Mouse (Mus musculus): ENCODE results near the gene Ech1. TPM values are rescaled to one million over a fixed set of nuclear protein-coding genes. Genes with fewer than 3 reads are reported as not detected.

The Ech1 gene
- polyA plus RNA-seq, 1 experiment from 2014 or later, result 91.4 TPM

GRCm38 (mm10) chr7:28822993-28823903, 1.8 kb upstream of the Ech1 start:
- WGBS, result 60% methylated on average over 10 of the region's 10 CpGs
- no peak for ATAC-seq (ENCODE audit: low FRiP score)
- peaks cover 44% of the 10 kb centered on the region for H3K4me1 ChIP-seq
- no peak overlapping the region for H3K9ac ChIP-seq (replicated peaks)
- peaks cover 45% of the 10 kb centered on the region for H3K36me3 ChIP-seq
- no peak overlapping the region for H3K4me3 ChIP-seq (replicated peaks)
- no peak overlapping the region for H3K4me2 ChIP-seq
- no peaks in the 10 kb centered on the region for H3K9me3 ChIP-seq (replicated peaks)
- H3K27me3 ChIP-seq (replicated peaks), result no peaks in the 10 kb centered on the region
- H3K27ac ChIP-seq (replicated peaks), result no peak overlapping the region

- no peak overlapping the region for H3K4me2 ChIP-seq
- peaks cover 41% of the 10 kb centered on the region for H3K4me1 ChIP-seq
- H3K9ac ChIP-seq (replicated peaks), result no peak overlapping the region
- peaks cover 39% of the 10 kb centered on the region for H3K36me3 ChIP-seq
- H3K27ac ChIP-seq (replicated peaks), result 0 out of 2 replicates have a peak overlapping the region, but pooled peaks have one; percentile 75
- 45% methylated on average over 2 of the region's 2 CpGs for WGBS
- H3K27me3 ChIP-seq (replicated peaks), result no peaks in the 10 kb centered on the region
- H3K4me3 ChIP-seq (replicated peaks), result no peak overlapping the region
- ATAC-seq (ENCODE audit: low FRiP score), result no peak
- no peaks in the 10 kb centered on the region for H3K9me3 ChIP-seq (replicated peaks)
These were observed 1.1 kb upstream of the Ech1 start for GRCm38 (mm10) chr7:28823932-28824331.

GRCm38 (mm10) chr7:28825686-28826401, 827 bp downstream of the Ech1 start:
- Histone ChIP-seq H3K4me1 (peaks cover 27% of the 10 kb centered on the region), H3K9ac (replicated peaks) (peak overlapping the region; percentile 55), H3K36me3 (peaks cover 34% of the 10 kb centered on the region), H3K27ac (replicated peaks) (peak overlapping the region; percentile 75), H3K4me2 (peak overlapping the region; percentile 56), H3K27me3 (replicated peaks) (no peaks in the 10 kb centered on the region), H3K9me3 (replicated peaks) (no peaks in the 10 kb centered on the region), H3K4me3 (replicated peaks) (peak overlapping the region; percentile 54)
- ATAC-seq (ENCODE audit: low FRiP score), result 0 out of 2 replicates have a peak, but pooled peaks have one; percentile 40
- WGBS, result 60% methylated on average over 11 of the region's 11 CpGs

GRCm38 (mm10) chr7:28826402-28826772, 1.4 kb downstream of the Ech1 start:
- H3K36me3 ChIP-seq, result peaks cover 34% of the 10 kb centered on the region
- H3K9ac ChIP-seq (replicated peaks), result no peak overlapping the region
- peaks cover 25% of the 10 kb centered on the region for H3K4me1 ChIP-seq
- no peaks in the 10 kb centered on the region for H3K27me3 ChIP-seq (replicated peaks)
- H3K9me3 ChIP-seq (replicated peaks), result no peaks in the 10 kb centered on the region
- 92% methylated on average over 7 of the region's 7 CpGs for WGBS
- no peak for ATAC-seq (ENCODE audit: low FRiP score)
- H3K4me3 ChIP-seq (replicated peaks), result no peak overlapping the region
- 0 out of 2 replicates have a peak overlapping the region, but pooled peaks have one; percentile 75 for H3K27ac ChIP-seq (replicated peaks)
- H3K4me2 ChIP-seq, result peak overlapping the region; percentile 56; the same call in 1 of the 2 replicates

- Histone ChIP-seq H3K36me3 (peaks cover 32% of the 10 kb centered on the region), H3K27me3 (replicated peaks) (no peaks in the 10 kb centered on the region), H3K4me2 (no peak overlapping the region), H3K9ac (replicated peaks) (no peak overlapping the region), H3K4me1 (peaks cover 21% of the 10 kb centered on the region), H3K27ac (replicated peaks) (no peak overlapping the region), H3K9me3 (replicated peaks) (no peaks in the 10 kb centered on the region), H3K4me3 (replicated peaks) (no peak overlapping the region)
- WGBS, result 55% methylated on average over 3 of the region's 3 CpGs
- no peak for ATAC-seq (ENCODE audit: low FRiP score)
These were observed 2.3 kb downstream of the Ech1 start for GRCm38 (mm10) chr7:28827338-28827737.

- H3K9ac ChIP-seq (replicated peaks), result no peak overlapping the region
- H3K9me3 ChIP-seq (replicated peaks), result no peaks in the 10 kb centered on the region
- H3K36me3 ChIP-seq, result peaks cover 25% of the 10 kb centered on the region
- no peak overlapping the region for H3K27ac ChIP-seq (replicated peaks)
- no peak overlapping the region for H3K4me2 ChIP-seq
- H3K27me3 ChIP-seq (replicated peaks), result no peaks in the 10 kb centered on the region
- 94% methylated on average over 8 of the region's 8 CpGs for WGBS
- ATAC-seq (ENCODE audit: low FRiP score), result no peak
- peaks cover 11% of the 10 kb centered on the region for H3K4me1 ChIP-seq
- no peak overlapping the region for H3K4me3 ChIP-seq (replicated peaks)
These were observed 4.8 kb downstream of the Ech1 start for GRCm38 (mm10) chr7:28829821-28830220.

GRCm38 (mm10) chr7:28830981-28831380, 6.0 kb downstream of the Ech1 start:
- Histone ChIP-seq H3K9ac (replicated peaks) (no peak overlapping the region), H3K4me3 (replicated peaks) (no peak overlapping the region), H3K4me1 (peaks cover 5% of the 10 kb centered on the region), H3K27ac (replicated peaks) (no peak overlapping the region), H3K36me3 (peaks cover 25% of the 10 kb centered on the region), H3K4me2 (no peak overlapping the region), H3K9me3 (replicated peaks) (no peaks in the 10 kb centered on the region), H3K27me3 (replicated peaks) (no peaks in the 10 kb centered on the region)
- WGBS, result 95% methylated on average over 5 of the region's 5 CpGs
- no peak for ATAC-seq (ENCODE audit: low FRiP score)

- no peak overlapping the region for H3K27ac ChIP-seq (replicated peaks)
- no peak overlapping the region for H3K4me2 ChIP-seq
- ATAC-seq (ENCODE audit: low FRiP score), result no peak
- no peak overlapping the region for H3K9ac ChIP-seq (replicated peaks)
- no peaks in the 10 kb centered on the region for H3K9me3 ChIP-seq (replicated peaks)
- H3K4me1 ChIP-seq, result no peaks in the 10 kb centered on the region
- no peak overlapping the region for H3K4me3 ChIP-seq (replicated peaks)
- no peaks in the 10 kb centered on the region for H3K27me3 ChIP-seq (replicated peaks)
- H3K36me3 ChIP-seq, result peaks cover 25% of the 10 kb centered on the region
- 93% methylated on average over 17 of the region's 17 CpGs for WGBS
These were observed 6.6 kb downstream of the Ech1 start for GRCm38 (mm10) chr7:28831411-28832125.

GRCm38 (mm10) chr7:28832137-28832536, 7.1 kb downstream of the Ech1 start:
- no peaks in the 10 kb centered on the region for H3K9me3 ChIP-seq (replicated peaks)
- H3K4me2 ChIP-seq, result no peak overlapping the region
- no peak for ATAC-seq (ENCODE audit: low FRiP score)
- 45% methylated on average over 6 of the region's 6 CpGs for whole genome bisulfite sequencing
- no peak overlapping the region for H3K27ac ChIP-seq (replicated peaks)
- no peaks in the 10 kb centered on the region for H3K4me1 ChIP-seq
- no peak overlapping the region for H3K9ac ChIP-seq (replicated peaks)
- no peak overlapping the region for H3K4me3 ChIP-seq (replicated peaks)
- H3K36me3 ChIP-seq, result peaks cover 25% of the 10 kb centered on the region
- no peaks in the 10 kb centered on the region for H3K27me3 ChIP-seq (replicated peaks)

GRCm38 (mm10) chr7:28833723-28834347, 8.8 kb downstream of the Ech1 start, which contains the start of gene Lgals4:
Gene Lgals4 (plus strand): TSS chr7:28833854.
- H3K4me1 ChIP-seq, result no peaks in the 10 kb centered on the region
- H3K27ac ChIP-seq (replicated peaks), result no peak within 1 kb of the TSS
- 85% methylated on average over 6 of the region's 6 CpGs for WGBS
- H3K36me3 ChIP-seq, result peaks cover 25% of the 10 kb centered on the region
- no peak within 1 kb of the TSS for H3K4me2 ChIP-seq
- no peaks in the 10 kb centered on the region for H3K27me3 ChIP-seq (replicated peaks)
- H3K9me3 ChIP-seq (replicated peaks), result no peaks in the 10 kb centered on the region
- H3K9ac ChIP-seq (replicated peaks), result no peak within 1 kb of the TSS
- ATAC-seq (ENCODE audit: low FRiP score), result no peak
- no peak within 1 kb of the TSS for H3K4me3 ChIP-seq (replicated peaks)

GRCm38 (mm10) chr7:28836936-28837335, 11.9 kb downstream of the Ech1 start:
- no peak for ATAC-seq (ENCODE audit: low FRiP score)
- Histone ChIP-seq H3K27ac (replicated peaks) (no peak overlapping the region), H3K4me2 (no peak overlapping the region), H3K9me3 (replicated peaks) (no peaks in the 10 kb centered on the region), H3K9ac (replicated peaks) (no peak overlapping the region), H3K4me3 (replicated peaks) (no peak overlapping the region), H3K4me1 (no peaks in the 10 kb centered on the region), H3K27me3 (replicated peaks) (no peaks in the 10 kb centered on the region), H3K36me3 (peaks cover 2% of the 10 kb centered on the region; the same call in 1 of the 2 replicates)
- WGBS, result 81% methylated on average over 5 of the region's 5 CpGs
